Mouse (Mus musculus): ENCODE data around the gene Vmp1. TPM values are rescaled to one million over a fixed set of nuclear protein-coding genes. Genes with fewer than 3 reads are reported as not detected.

Gene Vmp1
- polyA plus RNA-seq, 1 experiment from 2014 or later, result 101 TPM

- no peak overlapping the region for H3K27ac ChIP-seq (ENCODE audit: low read length)
- 77% methylated on average over 5 of the region's 5 CpGs for WGBS
- 0 out of 2 replicates have a peak, but pooled peaks cover 2% of the 10 kb centered on the region for H3K4me1 ChIP-seq (replicated peaks; ENCODE audit: control insufficient read depth, insufficient read depth, low read length)
- no peak overlapping the region for H3K9ac ChIP-seq (ENCODE audit: low read length)
- H3K4me3 ChIP-seq (ENCODE audit: low read length), result no peak overlapping the region
- no peaks in the 10 kb centered on the region for H3K27me3 ChIP-seq (ENCODE audit: control insufficient read depth, insufficient read depth, low read depth, low read length)
- ATAC-seq (ENCODE audit: low read depth), result no peak
- no peaks in the 10 kb centered on the region for H3K36me3 ChIP-seq (ENCODE audit: control insufficient read depth, insufficient read depth, low read length)
- no peak overlapping the region for H3K4me2 ChIP-seq (ENCODE audit: low read depth, low read length)
- no peaks in the 10 kb centered on the region for H3K9me3 ChIP-seq (ENCODE audit: control insufficient read depth, low read length)
Measured at GRCm38 (mm10) chr11:86614607-86615006, 69.0 kb downstream of the Vmp1 start.

- Histone ChIP-seq H3K27me3 (ENCODE audit: control insufficient read depth, insufficient read depth, low read depth, low read length) (no peaks in the 10 kb centered on the region), H3K4me1 (replicated peaks; ENCODE audit: control insufficient read depth, insufficient read depth, low read length) (0 out of 2 replicates have a peak, but pooled peaks cover 2% of the 10 kb centered on the region), H3K9me3 (ENCODE audit: control insufficient read depth, low read length) (no peaks in the 10 kb centered on the region), H3K27ac (ENCODE audit: low read length) (no peak overlapping the region), H3K9ac (ENCODE audit: low read length) (no peak overlapping the region), H3K4me3 (ENCODE audit: low read length) (no peak overlapping the region), H3K36me3 (ENCODE audit: control insufficient read depth, insufficient read depth, low read length) (no peaks in the 10 kb centered on the region), H3K4me2 (ENCODE audit: low read depth, low read length) (no peak overlapping the region)
- ATAC-seq (ENCODE audit: low read depth), result no peak
- WGBS, result 48% methylated on average over 2 of the region's 2 CpGs
Measured at GRCm38 (mm10) chr11:86614056-86614530, 69.5 kb downstream of the Vmp1 start.

- Histone ChIP-seq H3K27ac (ENCODE audit: low read length) (no peak overlapping the region), H3K4me3 (ENCODE audit: low read length) (no peak overlapping the region), H3K9me3 (ENCODE audit: control insufficient read depth, low read length) (no peaks in the 10 kb centered on the region), H3K9ac (ENCODE audit: low read length) (no peak overlapping the region), H3K27me3 (ENCODE audit: control insufficient read depth, insufficient read depth, low read depth, low read length) (no peaks in the 10 kb centered on the region), H3K36me3 (ENCODE audit: control insufficient read depth, insufficient read depth, low read length) (peaks cover 2% of the 10 kb centered on the region), H3K4me2 (ENCODE audit: low read depth, low read length) (no peak overlapping the region), H3K4me1 (replicated peaks; ENCODE audit: control insufficient read depth, insufficient read depth, low read length) (no peaks in the 10 kb centered on the region)
- WGBS, result 90% methylated on average over 1 of the region's 1 CpGs
- no peak for ATAC-seq (ENCODE audit: low read depth)
Measured at GRCm38 (mm10) chr11:86611991-86612390, 71.6 kb downstream of the Vmp1 start.

GRCm38 (mm10) chr11:86610239-86610638 is 73.4 kb downstream of the Vmp1 start:
- Histone ChIP-seq H3K4me2 (ENCODE audit: low read depth, low read length) (no peak overlapping the region), H3K4me1 (replicated peaks; ENCODE audit: control insufficient read depth, insufficient read depth, low read length) (no peaks in the 10 kb centered on the region), H3K27ac (ENCODE audit: low read length) (no peak overlapping the region), H3K36me3 (ENCODE audit: control insufficient read depth, insufficient read depth, low read length) (peaks cover 8% of the 10 kb centered on the region), H3K9me3 (ENCODE audit: control insufficient read depth, low read length) (no peaks in the 10 kb centered on the region), H3K27me3 (ENCODE audit: control insufficient read depth, insufficient read depth, low read depth, low read length) (no peaks in the 10 kb centered on the region), H3K9ac (ENCODE audit: low read length) (no peak overlapping the region), H3K4me3 (ENCODE audit: low read length) (no peak overlapping the region)
- ATAC-seq (ENCODE audit: low read depth), result no peak
- 84% methylated on average over 3 of the region's 3 CpGs for WGBS

GRCm38 (mm10) chr11:86607808-86608350 is 75.8 kb downstream of the Vmp1 start:
- no peak overlapping the region for H3K4me3 ChIP-seq (ENCODE audit: low read length)
- ATAC-seq (ENCODE audit: low read depth), result no peak
- H3K27me3 ChIP-seq (ENCODE audit: control insufficient read depth, insufficient read depth, low read depth, low read length), result no peaks in the 10 kb centered on the region
- H3K4me1 ChIP-seq (replicated peaks; ENCODE audit: control insufficient read depth, insufficient read depth, low read length), result peaks cover 6% of the 10 kb centered on the region; the same call in 1 of the 2 replicates
- no peak overlapping the region for H3K27ac ChIP-seq (ENCODE audit: low read length)
- H3K4me2 ChIP-seq (ENCODE audit: low read depth, low read length), result no peak overlapping the region
- H3K9ac ChIP-seq (ENCODE audit: low read length), result no peak overlapping the region
- 66% methylated on average over 2 of the region's 2 CpGs for WGBS
- H3K36me3 ChIP-seq (ENCODE audit: control insufficient read depth, insufficient read depth, low read length), result peaks cover 8% of the 10 kb centered on the region
- no peaks in the 10 kb centered on the region for H3K9me3 ChIP-seq (ENCODE audit: control insufficient read depth, low read length)

- no peak overlapping the region for H3K27ac ChIP-seq (ENCODE audit: low read length)
- H3K4me2 ChIP-seq (ENCODE audit: low read depth, low read length), result no peak overlapping the region
- H3K4me1 ChIP-seq (replicated peaks; ENCODE audit: control insufficient read depth, insufficient read depth, low read length), result peaks cover 6% of the 10 kb centered on the region; the same call in 1 of the 2 replicates
- whole genome bisulfite sequencing, result 88% methylated on average over 2 of the region's 2 CpGs
- H3K9ac ChIP-seq (ENCODE audit: low read length), result no peak overlapping the region
- peaks cover 8% of the 10 kb centered on the region for H3K36me3 ChIP-seq (ENCODE audit: control insufficient read depth, insufficient read depth, low read length)
- no peaks in the 10 kb centered on the region for H3K27me3 ChIP-seq (ENCODE audit: control insufficient read depth, insufficient read depth, low read depth, low read length)
- no peak for ATAC-seq (ENCODE audit: low read depth)
- no peak overlapping the region for H3K4me3 ChIP-seq (ENCODE audit: low read length)
- H3K9me3 ChIP-seq (ENCODE audit: control insufficient read depth, low read length), result no peaks in the 10 kb centered on the region
Measured at GRCm38 (mm10) chr11:86606621-86607339, 76.9 kb downstream of the Vmp1 start.

- Histone ChIP-seq H3K9ac (ENCODE audit: low read length) (no peak overlapping the region), H3K9me3 (ENCODE audit: control insufficient read depth, low read length) (no peaks in the 10 kb centered on the region), H3K27ac (ENCODE audit: low read length) (no peak overlapping the region), H3K4me2 (ENCODE audit: low read depth, low read length) (no peak overlapping the region), H3K4me3 (ENCODE audit: low read length) (no peak overlapping the region), H3K4me1 (replicated peaks; ENCODE audit: control insufficient read depth, insufficient read depth, low read length) (peaks cover 6% of the 10 kb centered on the region; the same call in 1 of the 2 replicates), H3K36me3 (ENCODE audit: control insufficient read depth, insufficient read depth, low read length) (peaks cover 8% of the 10 kb centered on the region), H3K27me3 (ENCODE audit: control insufficient read depth, insufficient read depth, low read depth, low read length) (no peaks in the 10 kb centered on the region)
- WGBS, result 64% methylated on average over 5 of the region's 5 CpGs
- no peak for ATAC-seq (ENCODE audit: low read depth)
Measured at GRCm38 (mm10) chr11:86604732-86605520, 78.7 kb downstream of the Vmp1 start.

GRCm38 (mm10) chr11:86604289-86604688 is 79.3 kb downstream of the Vmp1 start:
- no peaks in the 10 kb centered on the region for H3K9me3 ChIP-seq (ENCODE audit: control insufficient read depth, low read length)
- no peak overlapping the region for H3K4me2 ChIP-seq (ENCODE audit: low read depth, low read length)
- H3K9ac ChIP-seq (ENCODE audit: low read length), result no peak overlapping the region
- H3K27ac ChIP-seq (ENCODE audit: low read length), result peak overlapping the region; percentile 75
- H3K4me3 ChIP-seq (ENCODE audit: low read length), result no peak overlapping the region
- ATAC-seq (ENCODE audit: low read depth), result no peak
- H3K27me3 ChIP-seq (ENCODE audit: control insufficient read depth, insufficient read depth, low read depth, low read length), result no peaks in the 10 kb centered on the region
- peaks cover 6% of the 10 kb centered on the region; the same call in 1 of the 2 replicates for H3K4me1 ChIP-seq (replicated peaks; ENCODE audit: control insufficient read depth, insufficient read depth, low read length)
- peaks cover 8% of the 10 kb centered on the region for H3K36me3 ChIP-seq (ENCODE audit: control insufficient read depth, insufficient read depth, low read length)
- WGBS, result 85% methylated on average over 3 of the region's 3 CpGs

- Histone ChIP-seq H3K4me1 (replicated peaks; ENCODE audit: control insufficient read depth, insufficient read depth, low read length) (peaks cover 6% of the 10 kb centered on the region; the same call in 1 of the 2 replicates), H3K36me3 (ENCODE audit: control insufficient read depth, insufficient read depth, low read length) (peaks cover 8% of the 10 kb centered on the region), H3K4me3 (ENCODE audit: low read length) (no peak overlapping the region), H3K9ac (ENCODE audit: low read length) (no peak overlapping the region), H3K9me3 (ENCODE audit: control insufficient read depth, low read length) (no peaks in the 10 kb centered on the region), H3K27ac (ENCODE audit: low read length) (peak overlapping the region; percentile 75), H3K27me3 (ENCODE audit: control insufficient read depth, insufficient read depth, low read depth, low read length) (no peaks in the 10 kb centered on the region), H3K4me2 (ENCODE audit: low read depth, low read length) (no peak overlapping the region)
- ATAC-seq (ENCODE audit: low read depth), result peak; percentile 47; the same call in 1 of the 2 replicates
- WGBS, result 95% methylated on average over 1 of the region's 1 CpGs
Measured at GRCm38 (mm10) chr11:86603719-86604118, 79.9 kb downstream of the Vmp1 start.
